Mouse (Mus musculus): ENCODE data around the gene Fat4. TPM values are rescaled to one million over a fixed set of nuclear protein-coding genes. Genes with fewer than 3 reads are reported as not detected.
A peak's percentile ranks its signal among the peaks of the same experiment; 100 is the strongest.

The Fat4 gene
- total and polyA plus RNA-seq, 2 experiments from 2014 or later = 4.2 to 66.0 TPM

GRCm38 (mm10) chr3:39048304-39048667 lies 161.5 kb downstream of the Fat4 start:
- TF ChIP-seq CTCF (IDR thresholded peaks at IDR 0.05; ENCODE audit: low read depth) = no peak
- ATAC-seq (no peak), DNase-seq (ENCODE audit: low spot score) (no peak)
- Histone ChIP-seq H3K4me2 (ENCODE audit: low read depth, low read length) (no peak overlapping the region), H3K27ac (no peak overlapping the region), H3K36me3 (ENCODE audit: insufficient read depth, low read length) (no peaks in the 10 kb centered on the region), H3K9ac (replicated peaks; ENCODE audit: low read length) (no peak overlapping the region), H3K4me1 (ENCODE audit: insufficient read depth, low read length) (no peaks in the 10 kb centered on the region), H3K9me3 (ENCODE audit: low read length) (no peaks in the 10 kb centered on the region), H3K4me3 (ENCODE audit: low read length) (no peak overlapping the region), H3K27me3 (ENCODE audit: insufficient read depth, low read length) (no peaks in the 10 kb centered on the region)
- WGBS = 32% methylated on average over 5 of the region's 5 CpGs

- no peaks in the 10 kb centered on the region for H3K4me1 ChIP-seq (ENCODE audit: insufficient read depth, low read length)
- DNase-seq (ENCODE audit: low spot score) (no peak), ATAC-seq (no peak)
- WGBS = 88% methylated on average over 1 of the region's 1 CpGs
- no peak for TF ChIP-seq CTCF (IDR thresholded peaks at IDR 0.05; ENCODE audit: low read depth)
- H3K27ac ChIP-seq = no peak overlapping the region
- no peaks in the 10 kb centered on the region for H3K9me3 ChIP-seq (ENCODE audit: low read length)
- no peak overlapping the region for H3K4me3 ChIP-seq (ENCODE audit: low read length)
- no peaks in the 10 kb centered on the region for H3K27me3 ChIP-seq (ENCODE audit: insufficient read depth, low read length)
- no peaks in the 10 kb centered on the region for H3K36me3 ChIP-seq (ENCODE audit: insufficient read depth, low read length)
- no peak overlapping the region for H3K9ac ChIP-seq (replicated peaks; ENCODE audit: low read length)
- no peak overlapping the region for H3K4me2 ChIP-seq (ENCODE audit: low read depth, low read length)
These were observed 163.4 kb downstream of the Fat4 start for GRCm38 (mm10) chr3:39050130-39050529.

- WGBS = 19% methylated on average over 6 of the region's 6 CpGs
- H3K27me3 ChIP-seq (ENCODE audit: insufficient read depth, low read length) = no peaks in the 10 kb centered on the region
- DNase-seq (ENCODE audit: low spot score) (peak; percentile 86), ATAC-seq (peak; percentile 72)
- H3K9me3 ChIP-seq (ENCODE audit: low read length) = no peaks in the 10 kb centered on the region
- no peak overlapping the region for H3K4me2 ChIP-seq (ENCODE audit: low read depth, low read length)
- H3K9ac ChIP-seq (replicated peaks; ENCODE audit: low read length) = no peak overlapping the region
- no peaks in the 10 kb centered on the region for H3K4me1 ChIP-seq (ENCODE audit: insufficient read depth, low read length)
- no peak for TF ChIP-seq CTCF (IDR thresholded peaks at IDR 0.05; ENCODE audit: low read depth)
- H3K36me3 ChIP-seq (ENCODE audit: insufficient read depth, low read length) = no peaks in the 10 kb centered on the region
- H3K27ac ChIP-seq = no peak overlapping the region
- H3K4me3 ChIP-seq (ENCODE audit: low read length) = no peak overlapping the region
These were observed 166.3 kb downstream of the Fat4 start for GRCm38 (mm10) chr3:39053072-39053471.

Measured in hindbrain, postnatal 0 days (tissue).